Mouse (Mus musculus) forebrain, embryonic 15.5 days (tissue): Measurements from ENCODE around the gene Fam20a. TPM values are rescaled to one million over a fixed set of nuclear protein-coding genes. Genes with fewer than 3 reads are reported as not detected.

Source experiments
- ATAC-seq: fragments of 200-750 bp; cut with Nextera tagmentation; replicated peaks from 2 replicates; pipeline ENCODE4 v1.8.0; 2017; ENCODE audit warnings: mild to moderate bottlenecking, moderate TSS enrichment, moderate library complexity
- H3K27ac ChIP-seq: fragments of 300-500 bp; sonication (generic); replicated peaks from 2 replicates; pipeline ENCODE4 v1.5.1; 2015; ENCODE audit warnings: mild to moderate bottlenecking, inconsistent platforms
- H3K27me3 ChIP-seq: fragments of 300-500 bp; sonication (generic); 2 replicates; pipeline ENCODE4 v1.6.1; 2015; ENCODE audit warnings: inconsistent platforms
- H3K36me3 ChIP-seq: fragments of 300-500 bp; sonication (generic); 2 replicates; pipeline ENCODE4 v1.6.1; 2015; ENCODE audit warnings: mild to moderate bottlenecking, inconsistent platforms
- H3K4me1 ChIP-seq: fragments of 300-500 bp; sonication (generic); 2 replicates; pipeline ENCODE4 v1.6.1; 2015; ENCODE audit warnings: inconsistent platforms
- H3K4me2 ChIP-seq: fragments of 300-500 bp; sonication (generic); replicated peaks from 2 replicates; pipeline ENCODE4 v1.6.1; 2015; ENCODE audit warnings: mild to moderate bottlenecking, inconsistent platforms
- H3K4me3 ChIP-seq: fragments of 300-500 bp; sonication (generic); 2 replicates; pipeline ENCODE4 v1.5.1; 2015; ENCODE audit warnings: mild to moderate bottlenecking, inconsistent platforms
- H3K9ac ChIP-seq: fragments of 300-500 bp; sonication (generic); replicated peaks from 2 replicates; pipeline ENCODE4 v1.6.1; 2015; ENCODE audit warnings: mild to moderate bottlenecking, inconsistent platforms
- H3K9me3 ChIP-seq: fragments of 300-500 bp; sonication (generic); 2 replicates; pipeline ENCODE4 v1.6.1; 2016; ENCODE audit warnings: inconsistent platforms
- WGBS: fragments of 180-500 bp; shearing (Covaris S2); methylation state at CpG from one replicate; pipeline ENCODE4 v1.1.7; 2015; ENCODE audit warnings: mixed read lengths; 5-methylcytosine and 5-hydroxymethylcytosine counted together
- polyA plus RNA-seq: library from polyadenylated mRNA; unstranded; fragments of >200 nt; fragmentation: Nextera tagmentation; extraction: Ambion mirVana; gene quantifications from 2 replicates; pipeline ENCODE4 v1.2.1, GENCODE M21; 2015

Gene Fam20a
- polyA plus RNA-seq, 1 experiment from 2014 or later: 1.7 TPM

DNA sequence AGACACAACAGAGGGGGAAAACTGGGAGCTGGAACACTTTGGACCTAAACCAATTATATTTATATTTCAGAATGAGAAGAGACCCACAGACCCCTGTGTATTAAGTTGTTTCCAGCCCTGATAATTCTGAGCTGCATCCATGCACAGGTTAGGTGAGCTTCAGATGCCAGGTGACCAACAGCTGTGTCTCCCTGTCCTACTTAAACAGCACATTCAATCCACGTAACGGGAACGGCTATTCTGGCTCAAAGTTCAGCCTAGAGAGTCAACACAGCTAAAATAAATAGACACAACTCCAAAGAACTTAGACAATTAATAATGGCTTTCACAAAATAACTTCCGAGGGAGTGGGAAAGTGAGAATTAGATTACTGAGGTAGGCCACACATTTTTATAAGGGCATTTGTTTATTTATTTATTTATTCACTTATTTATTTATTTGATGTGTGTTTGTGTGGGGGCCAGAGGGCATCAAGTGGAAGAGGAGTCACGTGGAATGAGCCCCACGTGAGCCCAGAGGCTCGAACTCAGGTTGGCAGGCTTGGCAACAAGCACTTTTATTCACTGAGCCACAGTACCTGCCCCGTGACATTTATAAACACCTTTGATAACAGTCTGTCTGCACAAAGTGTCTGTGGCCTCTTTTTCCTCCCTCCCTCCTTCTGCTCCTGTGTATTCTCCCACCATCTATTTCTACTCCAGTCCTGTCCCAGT, 10.8 kb upstream of the Fam20a start:
- H3K27ac ChIP-seq: no peak overlapping the region
- 83% methylated on average over 8 of the region's 8 CpGs for WGBS
- no peaks in the 10 kb centered on the region for H3K9me3 ChIP-seq
- no peak overlapping the region for H3K4me3 ChIP-seq
- no peaks in the 10 kb centered on the region for H3K36me3 ChIP-seq
- no peak for ATAC-seq
- H3K9ac ChIP-seq: no peak overlapping the region
- H3K4me2 ChIP-seq: no peak overlapping the region
- no peaks in the 10 kb centered on the region for H3K27me3 ChIP-seq
- H3K4me1 ChIP-seq: 0 out of 2 replicates have a peak, but pooled peaks cover 4% of the 10 kb centered on the region

DNA sequence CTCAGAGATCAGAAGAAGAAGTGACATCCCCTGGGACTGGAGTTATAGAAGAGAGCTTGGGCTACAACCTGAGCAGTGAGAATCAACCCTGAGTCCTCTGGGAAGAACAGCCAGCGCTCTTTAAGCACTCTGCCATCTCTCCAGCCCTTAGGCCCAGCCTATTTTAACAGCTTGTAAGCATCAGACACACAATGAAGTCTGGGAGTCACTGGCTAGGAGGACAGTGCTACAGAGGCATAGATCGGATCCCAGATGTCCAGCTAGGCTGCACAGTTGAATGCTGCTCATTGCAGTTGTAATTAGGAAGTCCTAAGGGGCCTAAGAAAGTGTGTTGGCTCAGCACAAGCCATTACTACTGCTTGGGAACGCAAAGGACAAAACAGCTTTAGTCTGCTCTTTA, 6.3 kb upstream of the Fam20a start:
- Histone ChIP-seq H3K4me2 (no peak overlapping the region), H3K36me3 (no peaks in the 10 kb centered on the region), H3K4me1 (0 out of 2 replicates have a peak, but pooled peaks cover 4% of the 10 kb centered on the region), H3K9ac (no peak overlapping the region), H3K9me3 (no peaks in the 10 kb centered on the region), H3K27ac (no peak overlapping the region), H3K27me3 (no peaks in the 10 kb centered on the region), H3K4me3 (no peak overlapping the region)
- WGBS: 54% methylated on average over 3 of the region's 3 CpGs
- no peak for ATAC-seq

DNA sequence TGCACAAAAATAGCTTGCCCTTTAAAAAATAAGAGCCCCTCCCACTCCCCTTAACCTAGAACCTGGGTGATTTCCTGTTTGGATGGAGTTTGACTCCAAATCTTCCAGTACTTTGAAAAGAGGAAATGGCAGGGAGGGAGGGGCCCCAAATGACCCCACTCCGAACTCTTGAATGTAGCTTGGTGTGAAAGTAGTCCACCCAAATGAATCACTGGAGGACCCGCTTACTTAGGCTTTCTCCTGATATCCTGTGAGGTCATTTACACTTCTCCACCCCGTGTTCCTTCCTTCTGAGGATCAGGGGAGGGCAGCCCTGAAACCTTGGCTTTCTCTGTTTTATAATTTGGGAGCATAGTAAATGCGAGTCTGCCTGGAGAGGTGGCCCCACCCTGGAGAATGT, 632 bp upstream of the Fam20a start:
- H3K4me1 ChIP-seq: peaks cover 27% of the 10 kb centered on the region
- no peaks in the 10 kb centered on the region for H3K9me3 ChIP-seq
- H3K27me3 ChIP-seq: peaks cover 8% of the 10 kb centered on the region; the same call in 1 of the 2 replicates
- no peak overlapping the region for H3K4me3 ChIP-seq
- WGBS: 79% methylated on average over 4 of the region's 4 CpGs
- H3K27ac ChIP-seq: no peak overlapping the region
- ATAC-seq: no peak
- H3K4me2 ChIP-seq: peak overlapping the region; percentile 94
- H3K36me3 ChIP-seq: no peaks in the 10 kb centered on the region
- no peak overlapping the region for H3K9ac ChIP-seq

DNA sequence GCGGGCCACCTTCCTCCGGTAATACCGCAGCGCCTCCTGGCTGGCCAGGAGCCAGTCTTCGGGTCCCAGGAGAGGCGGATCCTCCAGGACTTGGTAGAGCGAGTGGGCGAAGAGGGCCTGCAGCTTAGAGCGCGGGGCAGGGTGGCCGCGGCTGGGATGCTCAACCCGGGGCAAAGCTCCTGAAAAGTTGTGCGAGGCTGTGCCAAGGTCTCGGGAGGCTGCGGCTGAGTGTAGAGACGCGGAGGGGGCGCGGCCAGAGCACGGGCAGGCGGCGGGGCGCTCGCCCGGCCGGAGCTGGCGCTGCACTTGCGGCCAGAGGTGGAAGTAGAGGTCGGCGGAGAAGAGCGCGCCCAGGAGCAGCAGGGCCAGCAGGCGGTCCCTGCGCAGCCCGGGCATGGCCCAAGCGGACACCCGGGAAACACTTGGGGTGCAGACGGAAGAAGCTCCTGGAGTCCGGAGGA, 729 bp downstream of the Fam20a start:
- H3K4me1 ChIP-seq: peaks cover 34% of the 10 kb centered on the region
- no peak overlapping the region for H3K27ac ChIP-seq
- ATAC-seq: peak; percentile 10; the same call in 1 of the 2 replicates

DNA sequence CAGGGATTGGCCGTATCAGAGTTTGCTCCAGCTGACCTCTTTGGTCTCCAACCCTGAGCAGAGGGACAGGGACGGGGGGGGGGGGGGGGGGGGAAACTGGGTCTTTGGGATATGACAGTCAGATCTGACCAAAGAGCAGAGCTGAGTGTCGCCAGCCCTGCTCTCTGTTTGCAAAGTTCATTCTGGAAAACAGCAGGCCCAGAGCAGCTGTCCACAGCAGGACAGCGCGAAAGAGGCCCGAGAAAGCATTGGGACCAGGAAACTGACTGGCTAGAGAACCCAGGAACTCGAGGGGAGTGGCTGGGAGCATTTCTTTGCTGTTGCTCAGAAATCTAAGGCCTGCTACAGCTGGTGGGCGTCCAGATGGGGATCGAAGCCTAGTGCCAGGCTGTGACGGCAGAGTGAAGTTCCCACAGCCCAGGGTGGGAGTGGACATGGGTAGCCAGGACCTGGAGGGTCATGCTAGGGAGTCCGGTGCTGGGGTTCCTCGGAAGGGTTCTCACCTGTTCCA, 1.2 kb downstream of the Fam20a start:
- 14% methylated on average over 12 of the region's 12 CpGs for WGBS
- Histone ChIP-seq H3K9ac (no peak overlapping the region; the same call in 1 of the 2 replicates), H3K4me3 (peak overlapping the region; percentile 46), H3K36me3 (no peaks in the 10 kb centered on the region), H3K27ac (no peak overlapping the region), H3K27me3 (peaks cover 8% of the 10 kb centered on the region; the same call in 1 of the 2 replicates), H3K9me3 (no peaks in the 10 kb centered on the region), H3K4me2 (peak overlapping the region; percentile 94), H3K4me1 (peaks cover 34% of the 10 kb centered on the region)
- no peak for ATAC-seq

More for the DNA sequence above, 729 bp downstream of the Fam20a start:
- H3K4me2 ChIP-seq: peak overlapping the region; percentile 94
- peaks cover 8% of the 10 kb centered on the region; the same call in 1 of the 2 replicates for H3K27me3 ChIP-seq
- H3K4me3 ChIP-seq: peak overlapping the region; percentile 46
- under 1% methylated on average over 36 of the region's 40 CpGs for WGBS
- H3K9me3 ChIP-seq: no peaks in the 10 kb centered on the region
- peak overlapping the region; percentile 47 for H3K9ac ChIP-seq
- H3K36me3 ChIP-seq: no peaks in the 10 kb centered on the region

DNA sequence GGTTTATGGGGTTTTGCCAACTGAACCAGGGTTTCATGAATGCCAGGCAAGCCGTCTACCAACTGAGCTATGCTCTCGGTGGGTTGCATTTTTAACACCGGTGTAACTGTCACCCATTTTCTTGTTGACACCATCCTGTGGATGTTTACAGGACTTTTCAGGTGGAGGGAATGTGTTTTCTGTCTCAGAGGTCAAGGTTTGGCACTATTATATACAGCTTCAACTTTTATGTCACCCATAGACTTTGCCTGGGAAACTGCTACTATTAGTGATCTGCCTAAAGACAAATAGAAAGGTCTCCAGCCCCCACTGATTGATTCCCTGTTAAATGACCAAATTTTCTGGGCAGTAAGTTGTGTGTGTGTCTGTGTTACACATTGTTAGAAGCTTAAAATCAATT, 2.7 kb downstream of the Fam20a start:
- Histone ChIP-seq H3K4me3 (no peak overlapping the region), H3K27me3 (peaks cover 8% of the 10 kb centered on the region; the same call in 1 of the 2 replicates), H3K36me3 (no peaks in the 10 kb centered on the region), H3K9me3 (no peaks in the 10 kb centered on the region), H3K4me2 (no peak overlapping the region), H3K9ac (no peak overlapping the region), H3K27ac (no peak overlapping the region), H3K4me1 (peaks cover 38% of the 10 kb centered on the region)
- ATAC-seq: no peak
- WGBS: 76% methylated on average over 3 of the region's 3 CpGs

DNA sequence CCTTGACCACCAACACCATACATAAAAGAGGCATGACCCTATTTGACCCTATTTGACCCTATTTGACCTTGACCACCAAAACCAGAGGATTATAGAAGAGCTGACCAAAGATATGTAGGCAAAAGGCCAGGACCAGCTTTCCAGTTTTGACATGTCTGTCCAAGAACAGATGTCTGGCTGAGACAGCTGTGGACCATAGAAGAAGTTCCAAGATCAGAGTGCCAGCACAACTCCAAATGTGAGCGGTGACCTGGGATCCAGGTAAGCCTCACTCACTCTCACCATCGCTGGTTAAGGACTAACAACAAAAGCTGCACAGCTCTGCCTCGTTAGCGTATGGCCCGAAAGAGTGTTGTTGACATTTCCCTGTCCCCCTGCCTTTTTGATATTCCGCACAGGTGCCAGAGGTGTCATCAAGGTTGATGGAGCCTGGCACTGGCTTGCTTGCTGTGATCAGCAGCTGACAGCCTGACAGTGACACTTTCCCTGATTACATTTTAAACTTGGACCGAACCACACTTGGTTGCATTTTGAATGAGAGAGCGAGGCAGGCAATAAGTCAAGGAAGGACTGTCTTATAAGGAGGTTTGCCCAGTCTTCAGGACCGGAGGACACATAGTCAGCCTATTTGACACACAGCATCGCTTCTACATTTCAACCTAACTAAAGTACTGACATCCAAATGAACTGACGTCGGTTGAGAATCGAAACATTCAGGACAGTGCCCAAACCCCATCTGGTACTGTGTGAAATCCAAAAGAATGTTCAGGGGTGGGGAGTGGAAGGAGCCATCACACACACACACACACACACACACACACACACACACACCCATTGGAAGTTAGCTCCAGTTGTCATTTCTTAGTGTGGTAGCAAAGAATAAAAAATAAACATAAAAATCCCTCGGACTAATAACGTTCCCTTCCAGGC, 3.8 kb downstream of the Fam20a start:
- no peak overlapping the region for H3K4me2 ChIP-seq
- H3K36me3 ChIP-seq: no peaks in the 10 kb centered on the region
- H3K27ac ChIP-seq: 0 out of 2 replicates have a peak overlapping the region, but pooled peaks have one; percentile 14
- no peak overlapping the region for H3K9ac ChIP-seq
- no peak overlapping the region for H3K4me3 ChIP-seq
- H3K27me3 ChIP-seq: peaks cover 8% of the 10 kb centered on the region; the same call in 1 of the 2 replicates
- peaks cover 38% of the 10 kb centered on the region for H3K4me1 ChIP-seq
- 65% methylated on average over 15 of the region's 15 CpGs for WGBS
- ATAC-seq: peak; percentile 54
- H3K9me3 ChIP-seq: no peaks in the 10 kb centered on the region

DNA sequence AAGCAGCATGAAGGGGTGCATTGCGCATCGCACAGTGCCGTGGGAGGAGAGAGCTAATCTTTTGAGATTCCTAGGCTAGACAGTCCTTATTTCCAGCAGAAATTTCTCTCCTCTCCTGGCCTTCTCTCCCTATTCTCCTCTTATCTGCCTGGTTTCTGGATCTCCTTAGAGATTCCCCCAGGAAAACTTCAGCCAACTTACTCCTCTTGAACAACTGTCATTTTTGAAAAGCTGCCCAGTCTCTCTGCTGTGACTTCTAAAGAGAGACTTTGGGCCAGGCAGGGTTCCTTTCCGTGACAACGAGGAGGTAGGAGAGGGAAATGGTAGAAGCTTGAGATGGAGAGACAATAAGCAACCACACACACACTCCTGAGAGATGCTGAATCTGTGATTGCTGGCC, 4.6 kb downstream of the Fam20a start:
- ATAC-seq: no peak
- Histone ChIP-seq H3K27ac (peak overlapping the region; percentile 27), H3K4me2 (no peak overlapping the region), H3K9ac (no peak overlapping the region), H3K9me3 (no peaks in the 10 kb centered on the region), H3K27me3 (peaks cover 8% of the 10 kb centered on the region; the same call in 1 of the 2 replicates), H3K4me1 (peaks cover 35% of the 10 kb centered on the region), H3K4me3 (no peak overlapping the region), H3K36me3 (no peaks in the 10 kb centered on the region)
- WGBS: 74% methylated on average over 5 of the region's 5 CpGs

DNA sequence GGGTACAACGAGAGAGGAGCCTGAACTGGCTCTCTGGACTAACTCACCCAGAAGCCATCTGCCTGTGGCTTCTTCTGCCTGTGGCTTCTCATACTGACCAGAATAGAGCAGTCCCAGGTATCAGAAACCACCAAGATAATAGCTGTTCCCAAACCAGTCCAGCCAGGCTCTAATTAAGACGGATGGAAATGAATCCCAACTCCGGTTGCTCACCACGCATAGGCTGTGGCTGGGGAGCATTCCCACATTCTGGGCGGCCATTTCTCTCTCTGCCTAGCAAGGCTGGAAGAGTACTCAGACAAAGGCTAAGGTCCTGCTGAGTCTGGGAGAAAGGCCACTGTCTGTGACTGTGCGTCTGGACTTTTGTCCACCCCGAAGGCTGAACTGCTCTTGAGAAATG, 5.1 kb downstream of the Fam20a start:
- Histone ChIP-seq H3K4me3 (no peak overlapping the region), H3K9ac (no peak overlapping the region), H3K27ac (peak overlapping the region; percentile 27; the same call in 1 of the 2 replicates), H3K9me3 (no peaks in the 10 kb centered on the region), H3K36me3 (no peaks in the 10 kb centered on the region), H3K4me1 (peaks cover 31% of the 10 kb centered on the region), H3K27me3 (peaks cover 8% of the 10 kb centered on the region; the same call in 1 of the 2 replicates), H3K4me2 (no peak overlapping the region)
- no peak for ATAC-seq
- 78% methylated on average over 7 of the region's 7 CpGs for WGBS

DNA sequence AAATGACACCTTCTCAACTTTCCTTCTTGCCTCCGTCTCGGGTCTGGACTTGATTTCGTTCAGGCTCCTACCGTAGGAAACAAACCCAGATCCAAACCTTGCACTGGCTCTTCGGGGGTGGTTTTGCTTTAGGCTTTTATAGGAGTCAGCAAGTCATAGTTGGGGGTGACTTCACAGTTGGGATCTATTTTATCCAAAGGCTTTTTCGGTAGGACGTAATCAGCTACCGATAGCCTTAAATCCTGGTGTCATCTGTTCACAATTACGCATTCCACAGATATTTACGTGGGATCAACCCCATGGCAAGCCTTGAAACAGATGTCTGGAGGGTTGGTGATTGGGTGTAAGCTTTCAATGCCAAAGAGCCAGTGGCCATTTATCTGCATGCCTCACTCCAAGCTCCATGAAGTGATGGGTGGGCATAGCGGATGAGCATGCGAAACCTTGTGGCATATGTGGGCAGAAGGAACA, 6.7 kb downstream of the Fam20a start:
- Histone ChIP-seq H3K27me3 (no peaks in the 10 kb centered on the region), H3K4me3 (no peak overlapping the region), H3K9ac (no peak overlapping the region), H3K4me1 (peaks cover 19% of the 10 kb centered on the region), H3K36me3 (no peaks in the 10 kb centered on the region), H3K4me2 (no peak overlapping the region), H3K27ac (no peak overlapping the region), H3K9me3 (no peaks in the 10 kb centered on the region)
- 93% methylated on average over 12 of the region's 12 CpGs for WGBS
- ATAC-seq: no peak

DNA sequence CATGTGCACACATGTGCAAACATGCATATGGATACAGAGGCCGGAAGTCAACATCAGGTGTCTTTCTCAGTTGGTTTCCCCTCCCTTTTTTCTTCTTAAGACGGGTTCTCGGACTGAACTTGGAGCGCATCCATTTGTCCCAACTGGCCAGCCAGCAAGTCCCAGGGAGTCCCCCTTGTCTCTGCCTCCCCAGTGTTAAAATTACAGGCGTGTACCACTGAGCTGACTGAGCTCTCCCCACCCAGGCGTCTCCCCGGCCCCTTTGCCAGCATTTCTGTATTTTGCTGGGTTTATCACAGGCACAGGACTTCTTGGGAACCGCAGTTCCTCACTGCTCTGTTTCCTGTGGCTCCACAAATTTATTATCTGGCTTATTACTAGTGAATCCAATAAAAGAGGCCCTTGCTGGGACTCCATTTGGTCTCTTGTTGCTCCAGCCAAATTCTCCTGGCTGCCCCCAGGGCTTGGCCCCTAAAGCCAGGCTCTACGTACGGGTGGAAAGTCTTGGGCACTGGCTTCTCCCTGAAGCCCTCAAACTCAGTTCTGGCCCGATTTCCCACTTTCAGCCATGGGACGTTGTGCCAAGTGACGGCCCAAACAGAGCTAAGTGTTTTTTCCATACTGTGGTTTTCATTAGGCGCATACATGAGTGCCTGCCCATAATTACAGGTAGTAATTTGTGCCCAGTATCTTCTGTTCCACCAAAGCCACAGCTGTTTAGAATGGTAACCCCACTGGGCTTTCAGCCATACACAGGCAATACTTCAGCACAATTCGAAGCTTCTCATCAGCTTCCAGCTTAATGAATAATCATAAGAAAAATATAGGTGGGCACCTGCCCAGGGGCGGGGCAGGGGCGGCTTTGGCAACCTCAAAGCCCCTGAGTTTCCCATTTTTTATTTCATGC, 7.5 kb downstream of the Fam20a start:
- no peaks in the 10 kb centered on the region for H3K9me3 ChIP-seq
- peaks cover 19% of the 10 kb centered on the region for H3K4me1 ChIP-seq
- H3K27ac ChIP-seq: no peak overlapping the region
- H3K4me2 ChIP-seq: no peak overlapping the region
- no peak for ATAC-seq
- WGBS: 70% methylated on average over 17 of the region's 17 CpGs
- H3K27me3 ChIP-seq: no peaks in the 10 kb centered on the region
- H3K4me3 ChIP-seq: no peak overlapping the region
- H3K36me3 ChIP-seq: no peaks in the 10 kb centered on the region
- no peak overlapping the region for H3K9ac ChIP-seq
